Mouse (Mus musculus) intestine, postnatal 0 days (tissue): ENCODE data around the gene Rpl24. TPM values are rescaled to one million over a fixed set of nuclear protein-coding genes. Genes with fewer than 3 reads are reported as not detected.
"Not testable (repeated sequence)": the region's sequence is repeated elsewhere in the genome, so short reads cannot be mapped to it uniquely, and the experiment has no call there.

Source experiments
- ATAC-seq: fragments of 200-750 bp; cut with Nextera tagmentation; 2 replicates; pipeline ENCODE4 v1.8.0; 2017; ENCODE audit warnings: mild to moderate bottlenecking, moderate TSS enrichment, moderate library complexity
- H3K27ac ChIP-seq: fragments of 300-500 bp; sonication (generic); 2 replicates; pipeline ENCODE4 v1.5.1; 2014; ENCODE audit warnings: mild to moderate bottlenecking, low read depth, low read length, moderate library complexity
- H3K27me3 ChIP-seq: fragments of 300-500 bp; sonication (generic); replicated peaks from 2 replicates; pipeline ENCODE4 v1.6.1; 2014; ENCODE audit warnings: low read length, mixed read lengths; ENCODE audit not compliant: control insufficient read depth, insufficient read depth
- H3K36me3 ChIP-seq: fragments of 300-500 bp; sonication (generic); 2 replicates; pipeline ENCODE4 v1.6.1; 2014; ENCODE audit warnings: mild to moderate bottlenecking, moderate library complexity; ENCODE audit not compliant: control insufficient read depth, insufficient read depth
- H3K4me1 ChIP-seq: fragments of 300-500 bp; sonication (generic); replicated peaks from 2 replicates; pipeline ENCODE4 v1.6.1; 2014; ENCODE audit warnings: antibody characterized with exemption, low read length, mixed read lengths; ENCODE audit not compliant: control insufficient read depth, insufficient read depth
- H3K4me2 ChIP-seq: fragments of 300-500 bp; sonication (generic); replicated peaks from 2 replicates; pipeline ENCODE4 v1.6.1; 2014; ENCODE audit warnings: low read depth, mild to moderate bottlenecking, moderate library complexity
- H3K4me3 ChIP-seq: fragments of 300-500 bp; sonication (generic); 2 replicates; pipeline ENCODE4 v1.5.1; 2014; ENCODE audit warnings: low read depth, low read length
- H3K9ac ChIP-seq: fragments of 300-500 bp; sonication (generic); 2 replicates; pipeline ENCODE4 v1.6.1; 2014; ENCODE audit warnings: mild to moderate bottlenecking, low read depth, low read length
- H3K9me3 ChIP-seq: fragments of 300-500 bp; sonication (generic); 2 replicates; pipeline ENCODE4 v1.6.1; 2016; ENCODE audit warnings: mixed run types; ENCODE audit not compliant: control insufficient read depth
- CTCF ChIP-seq: sonication (generic); IDR thresholded peaks from 2 replicates; pipeline ENCODE4 v1.5.1; 2016; ENCODE audit warnings: low read depth, mild to moderate bottlenecking, control low read depth, antibody characterized with exemption, moderate library complexity
- WGBS: fragments of 180-500 bp; shearing (Covaris S2); extraction: QIAGEN DNeasy Blood & Tissue Kit; methylation state at CpG from one replicate; pipeline ENCODE4 v1.1.7; 2014; 5-methylcytosine and 5-hydroxymethylcytosine counted together
- polyA plus RNA-seq: library from polyadenylated mRNA; unstranded; fragments of >200 nt; fragmentation: Nextera tagmentation; extraction: Ambion mirVana; gene quantifications from 2 replicates; pipeline ENCODE4 v1.2.1, GENCODE M21; 2015

The Rpl24 gene
- polyA plus RNA-seq, 1 experiment from 2014 or later = 521 TPM

GRCm38 (mm10) chr16:55950946-55951678, 15.0 kb upstream of the Rpl24 start:
- H3K9ac ChIP-seq = no peak overlapping the region
- H3K36me3 ChIP-seq = no peaks in the 10 kb centered on the region
- 37% methylated on average over 19 of the region's 19 CpGs for WGBS
- peak; percentile 86 for TF ChIP-seq CTCF
- peak; percentile 51 for ATAC-seq
- H3K4me2 ChIP-seq = peak overlapping the region; percentile 46
- H3K27ac ChIP-seq = no peak overlapping the region
- H3K4me3 ChIP-seq = peak overlapping the region; percentile 16; the same call in 1 of the 2 replicates
- H3K9me3 ChIP-seq = no peaks in the 10 kb centered on the region
- no peaks in the 10 kb centered on the region for H3K4me1 ChIP-seq
- no peaks in the 10 kb centered on the region for H3K27me3 ChIP-seq

- Histone ChIP-seq H3K4me1 (no peaks in the 10 kb centered on the region), H3K27me3 (no peaks in the 10 kb centered on the region), H3K9ac (no peak overlapping the region), H3K27ac (no peak overlapping the region), H3K4me3 (no peak overlapping the region), H3K4me2 (0 out of 2 replicates have a peak overlapping the region, but pooled peaks have one; percentile 46), H3K9me3 (no peaks in the 10 kb centered on the region), H3K36me3 (no peaks in the 10 kb centered on the region)
- 66% methylated on average over 7 of the region's 7 CpGs for WGBS
- no peak for TF ChIP-seq CTCF
- ATAC-seq = no peak
These were observed 14.3 kb upstream of the Rpl24 start for GRCm38 (mm10) chr16:55951679-55952327.

- no peak overlapping the region for H3K4me2 ChIP-seq
- no peak overlapping the region for H3K4me3 ChIP-seq
- H3K4me1 ChIP-seq = no peaks in the 10 kb centered on the region
- no peaks in the 10 kb centered on the region for H3K9me3 ChIP-seq
- H3K27me3 ChIP-seq = no peaks in the 10 kb centered on the region
- H3K36me3 ChIP-seq = no peaks in the 10 kb centered on the region
- H3K9ac ChIP-seq = no peak overlapping the region
- no peak overlapping the region for H3K27ac ChIP-seq
- no peak for TF ChIP-seq CTCF
- ATAC-seq = no peak
These were observed 13.3 kb upstream of the Rpl24 start for GRCm38 (mm10) chr16:55952771-55953170.

- not testable (repeated sequence) for H3K4me1 ChIP-seq, ATAC-seq, H3K4me3 ChIP-seq, H3K9ac ChIP-seq, H3K4me2 ChIP-seq, H3K9me3 ChIP-seq, H3K36me3 ChIP-seq, H3K27me3 ChIP-seq, H3K27ac ChIP-seq
- 91% methylated on average over 9 of the region's 9 CpGs for WGBS
These were observed 11.9 kb upstream of the Rpl24 start for GRCm38 (mm10) chr16:55954196-55954595.

GRCm38 (mm10) chr16:55963068-55963467, 3.0 kb upstream of the Rpl24 start:
- H3K4me1 ChIP-seq, ATAC-seq, H3K27ac ChIP-seq, H3K4me3 ChIP-seq, H3K27me3 ChIP-seq, H3K4me2 ChIP-seq, H3K9ac ChIP-seq, H3K36me3 ChIP-seq, H3K9me3 ChIP-seq: not testable (repeated sequence)
- WGBS = 91% methylated on average over 6 of the region's 11 CpGs

GRCm38 (mm10) chr16:55964126-55964949, 1.7 kb upstream of the Rpl24 start:
- TF ChIP-seq CTCF = peak; percentile 65
- H3K9me3 ChIP-seq = no peaks in the 10 kb centered on the region
- 66% methylated on average over 4 of the region's 4 CpGs for WGBS

More at GRCm38 (mm10) chr16:55964126-55964949, 1.7 kb upstream of the Rpl24 start:
- Histone ChIP-seq H3K9ac (no peak overlapping the region), H3K27me3 (no peaks in the 10 kb centered on the region), H3K27ac (no peak overlapping the region), H3K36me3 (no peaks in the 10 kb centered on the region), H3K4me1 (no peaks in the 10 kb centered on the region; the same call in 1 of the 2 replicates), H3K4me2 (no peak overlapping the region), H3K4me3 (no peak overlapping the region)
- no peak for ATAC-seq
